Mouse (Mus musculus) forebrain, embryonic 12.5 days (tissue): ENCODE measurements around the gene Gm21698. TPM values are rescaled to one million over a fixed set of nuclear protein-coding genes. Genes with fewer than 3 reads are reported as not detected.

ENCODE experiments used
- polyA plus RNA-seq: library from polyadenylated mRNA; unstranded; fragments of >200 nt; fragmentation: Nextera tagmentation; extraction: Ambion mirVana; gene quantifications from 2 replicates; pipeline ENCODE4 v1.2.1, GENCODE M21; 2016

The Gm21698 gene
- polyA plus RNA-seq, 1 experiment from 2014 or later, result not detected

Other genes starting within 250 kb of the Gm21698 start
- gene Actr3b, start 228.7 kb downstream of the Gm21698 start, polyA plus RNA-seq, result 19.5 and 20.2 TPM in 2 replicates
- not detected in 2 replicates for gene Gm21663, start 46.3 kb downstream of the Gm21698 start, polyA plus RNA-seq
- 0.08 TPM in 1 of 2 replicates, not detected in the other for gene Gm21671, start 34.2 kb downstream of the Gm21698 start, polyA plus RNA-seq
- 0.06 TPM in 1 of 2 replicates, not detected in the other for gene Gm21680, start 16.0 kb downstream of the Gm21698 start, polyA plus RNA-seq
- not detected in 2 replicates for gene Gm1979, start 16.1 kb upstream of the Gm21698 start, polyA plus RNA-seq
- not detected in 2 replicates for gene Gm5862, start 34.3 kb upstream of the Gm21698 start, polyA plus RNA-seq
- 0.10 TPM in 1 of 2 replicates, not detected in the other for gene Speer4a, start 50.9 kb upstream of the Gm21698 start, polyA plus RNA-seq
- gene Gm7347, start 69.9 kb upstream of the Gm21698 start, polyA plus RNA-seq, result not detected in 2 replicates
- gene Gm10471, start 100.6 kb upstream of the Gm21698 start, polyA plus RNA-seq, result not detected in 2 replicates
- not detected in 2 replicates for gene 5031410I06Rik, start 116.7 kb upstream of the Gm21698 start, polyA plus RNA-seq
- not detected in 2 replicates for gene Gm10220, start 132.8 kb upstream of the Gm21698 start, polyA plus RNA-seq